Mouse (Mus musculus) lung, postnatal 0 days (tissue): ENCODE measurements at regions not wholly inside any gene's neighbourhood (a gene's known extent, or its start where the extent isn't known, plus 50 kb on each side); places are given as distances from the start of the nearest gene placed in this dataset.

Experiments
- CTCF ChIP-seq: IDR thresholded peaks from 2 replicates; pipeline ENCODE4 v1.5.1; 2016; ENCODE audit warnings: antibody characterized with exemption, mild to moderate bottlenecking
- EP300 ChIP-seq: IDR thresholded peaks from 2 replicates; pipeline ENCODE4 v1.6.1; 2016; ENCODE audit warnings: antibody characterized with exemption, mild to moderate bottlenecking, control low read depth

DNA sequence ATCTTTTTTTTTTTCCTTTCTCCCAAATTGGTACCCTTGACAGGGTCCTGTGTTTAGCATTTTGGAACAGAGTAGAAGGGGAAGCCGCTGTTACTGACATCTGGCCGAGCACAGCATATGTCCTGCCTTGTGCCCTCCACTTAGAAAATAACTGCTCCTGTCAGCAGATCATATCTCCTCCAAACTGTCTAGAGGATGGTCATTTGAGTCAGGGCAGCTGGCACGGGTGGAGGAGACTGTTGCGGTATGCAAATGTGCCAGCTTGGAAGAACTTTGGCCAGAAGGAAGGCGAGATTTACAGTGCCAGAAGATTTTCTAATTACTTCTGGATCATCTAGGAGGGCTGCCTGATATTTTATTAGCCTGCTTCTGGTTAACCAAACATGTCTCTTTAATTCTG lies 134.7 kb upstream of the Cpne8 start:
- TF ChIP-seq CTCF (no peak), EP300 (no peak)
